Mouse (Mus musculus) forebrain, embryonic 16.5 days (tissue): ENCODE measurements around the gene Npas1. TPM values are rescaled to one million over a fixed set of nuclear protein-coding genes. Genes with fewer than 3 reads are reported as not detected.

Experiments used
- ATAC-seq: fragments of 200-750 bp; cut with Nextera tagmentation; 2 replicates; pipeline ENCODE4 v1.8.0; 2017; ENCODE audit warnings: mild to moderate bottlenecking, moderate library complexity
- H3K27ac ChIP-seq: fragments of 300-500 bp; sonication (generic); 2 replicates; pipeline ENCODE4 v1.5.1; 2014; ENCODE audit warnings: low read length, control low read depth
- H3K27me3 ChIP-seq: fragments of 300-500 bp; sonication (generic); replicated peaks from 2 replicates; pipeline ENCODE4 v1.6.1; 2014; ENCODE audit warnings: low read length; ENCODE audit not compliant: control insufficient read depth, insufficient read depth
- H3K36me3 ChIP-seq: fragments of 300-500 bp; sonication (generic); 2 replicates; pipeline ENCODE4 v1.6.1; 2014; ENCODE audit not compliant: control insufficient read depth, insufficient read depth
- H3K4me1 ChIP-seq: fragments of 300-500 bp; sonication (generic); replicated peaks from 2 replicates; pipeline ENCODE4 v1.6.1; 2014; ENCODE audit warnings: low read length; ENCODE audit not compliant: control insufficient read depth, insufficient read depth
- H3K4me2 ChIP-seq: fragments of 300-500 bp; sonication (generic); 2 replicates; pipeline ENCODE4 v1.6.1; 2014; ENCODE audit warnings: mild to moderate bottlenecking, low read length, control low read depth
- H3K4me3 ChIP-seq: fragments of 300-500 bp; sonication (generic); replicated peaks from 2 replicates; pipeline ENCODE4 v1.5.1; 2014; ENCODE audit warnings: mild to moderate bottlenecking, low read length, control low read depth
- H3K9ac ChIP-seq: fragments of 300-500 bp; sonication (generic); replicated peaks from 2 replicates; pipeline ENCODE4 v1.6.1; 2014; ENCODE audit warnings: low read depth, low read length, control low read depth
- H3K9me3 ChIP-seq: fragments of 300-500 bp; sonication (generic); 2 replicates; pipeline ENCODE4 v1.6.1; 2016; ENCODE audit warnings: low read length; ENCODE audit not compliant: control insufficient read depth
- WGBS: fragments of 180-500 bp; shearing (Covaris S2); extraction: QIAGEN DNeasy Blood & Tissue Kit; methylation state at CpG from one replicate; pipeline ENCODE4 v1.1.7; 2014; 5-methylcytosine and 5-hydroxymethylcytosine counted together
- polyA plus RNA-seq: library from polyadenylated mRNA; unstranded; fragments of >200 nt; fragmentation: Nextera tagmentation; extraction: Ambion mirVana; gene quantifications from 2 replicates; pipeline ENCODE4 v1.2.1, GENCODE M21; 2015

The Npas1 gene
- polyA plus RNA-seq, 1 experiment from 2014 or later, result 7.6 TPM

- WGBS, result 88% methylated on average over 9 of the region's 9 CpGs
- no peaks in the 10 kb centered on the region for H3K4me1 ChIP-seq
- no peak overlapping the region for H3K27ac ChIP-seq
- H3K4me3 ChIP-seq, result no peak overlapping the region
- H3K9me3 ChIP-seq, result no peaks in the 10 kb centered on the region
- H3K9ac ChIP-seq, result no peak overlapping the region
- ATAC-seq, result no peak
- H3K36me3 ChIP-seq, result peaks cover 33% of the 10 kb centered on the region
- no peaks in the 10 kb centered on the region for H3K27me3 ChIP-seq
- H3K4me2 ChIP-seq, result no peak overlapping the region
Measured at GRCm38 (mm10) chr7:16435088-16435487, 42.4 kb downstream of the Npas1 start.

- Histone ChIP-seq H3K27me3 (no peaks in the 10 kb centered on the region), H3K36me3 (peaks cover 46% of the 10 kb centered on the region), H3K4me2 (no peak overlapping the region), H3K9ac (no peak overlapping the region), H3K9me3 (no peaks in the 10 kb centered on the region), H3K27ac (no peak overlapping the region), H3K4me3 (no peak overlapping the region), H3K4me1 (no peaks in the 10 kb centered on the region)
- WGBS, result 80% methylated on average over 3 of the region's 3 CpGs
- no peak for ATAC-seq
Measured at GRCm38 (mm10) chr7:16433352-16433971, 44.1 kb downstream of the Npas1 start.

GRCm38 (mm10) chr7:16426129-16426729, 51.3 kb downstream of the Npas1 start:
- Histone ChIP-seq H3K4me1 (no peaks in the 10 kb centered on the region), H3K27me3 (no peaks in the 10 kb centered on the region), H3K36me3 (peaks cover 65% of the 10 kb centered on the region), H3K4me2 (no peak overlapping the region), H3K27ac (no peak overlapping the region), H3K4me3 (no peak overlapping the region), H3K9me3 (no peaks in the 10 kb centered on the region), H3K9ac (no peak overlapping the region)
- WGBS, result 58% methylated on average over 4 of the region's 4 CpGs
- ATAC-seq, result peak; percentile 72

GRCm38 (mm10) chr7:16425721-16426120, 51.8 kb downstream of the Npas1 start:
- Histone ChIP-seq H3K27me3 (no peaks in the 10 kb centered on the region), H3K4me3 (no peak overlapping the region), H3K9ac (no peak overlapping the region), H3K4me1 (no peaks in the 10 kb centered on the region), H3K27ac (no peak overlapping the region), H3K9me3 (no peaks in the 10 kb centered on the region), H3K36me3 (peaks cover 70% of the 10 kb centered on the region), H3K4me2 (no peak overlapping the region)
- ATAC-seq, result no peak; the same call in 1 of the 2 replicates
- WGBS, result 93% methylated on average over 10 of the region's 10 CpGs

- Histone ChIP-seq H3K4me2 (no peak overlapping the region), H3K27ac (no peak overlapping the region), H3K27me3 (no peaks in the 10 kb centered on the region), H3K9ac (no peak overlapping the region), H3K4me1 (no peaks in the 10 kb centered on the region), H3K9me3 (no peaks in the 10 kb centered on the region), H3K36me3 (peaks cover 61% of the 10 kb centered on the region), H3K4me3 (no peak overlapping the region)
- WGBS, result 92% methylated on average over 9 of the region's 9 CpGs
- no peak for ATAC-seq
Measured at GRCm38 (mm10) chr7:16423731-16424130, 53.8 kb downstream of the Npas1 start.

- Histone ChIP-seq H3K9me3 (no peaks in the 10 kb centered on the region), H3K36me3 (peaks cover 58% of the 10 kb centered on the region), H3K4me2 (no peak overlapping the region), H3K27me3 (no peaks in the 10 kb centered on the region), H3K9ac (no peak overlapping the region), H3K4me1 (no peaks in the 10 kb centered on the region), H3K27ac (no peak overlapping the region), H3K4me3 (no peak overlapping the region)
- no peak for ATAC-seq
- WGBS, result 91% methylated on average over 18 of the region's 18 CpGs
Measured at GRCm38 (mm10) chr7:16422222-16422856, 55.2 kb downstream of the Npas1 start.

GRCm38 (mm10) chr7:16420493-16421118, 56.9 kb downstream of the Npas1 start:
- WGBS, result 95% methylated on average over 8 of the region's 8 CpGs
- Histone ChIP-seq H3K4me2 (no peak overlapping the region), H3K27me3 (no peaks in the 10 kb centered on the region), H3K9me3 (no peaks in the 10 kb centered on the region), H3K4me3 (no peak overlapping the region), H3K4me1 (no peaks in the 10 kb centered on the region), H3K9ac (no peak overlapping the region), H3K27ac (no peak overlapping the region), H3K36me3 (peaks cover 47% of the 10 kb centered on the region)
- no peak for ATAC-seq

- ATAC-seq, result no peak
- Histone ChIP-seq H3K9ac (no peak overlapping the region), H3K4me1 (no peaks in the 10 kb centered on the region), H3K4me3 (no peak overlapping the region), H3K36me3 (peaks cover 28% of the 10 kb centered on the region), H3K27ac (no peak overlapping the region), H3K9me3 (no peaks in the 10 kb centered on the region), H3K27me3 (no peaks in the 10 kb centered on the region), H3K4me2 (no peak overlapping the region)
- 95% methylated on average over 5 of the region's 5 CpGs for WGBS
Measured at GRCm38 (mm10) chr7:16418713-16419112, 58.8 kb downstream of the Npas1 start.

GRCm38 (mm10) chr7:16417141-16417771, 60.3 kb downstream of the Npas1 start:
- 93% methylated on average over 10 of the region's 10 CpGs for WGBS
- ATAC-seq, result no peak
- no peak overlapping the region for H3K4me3 ChIP-seq
- no peak overlapping the region for H3K27ac ChIP-seq
- no peak overlapping the region for H3K9ac ChIP-seq
- H3K36me3 ChIP-seq, result peaks cover 24% of the 10 kb centered on the region
- no peaks in the 10 kb centered on the region for H3K9me3 ChIP-seq
- no peak overlapping the region for H3K4me2 ChIP-seq
- H3K27me3 ChIP-seq, result no peaks in the 10 kb centered on the region
- 0 out of 2 replicates have a peak, but pooled peaks cover 3% of the 10 kb centered on the region for H3K4me1 ChIP-seq
